Mouse (Mus musculus) intestine, embryonic 14.5 days (tissue): ENCODE measurements at regions not wholly inside any gene's neighbourhood (a gene's known extent, or its start where the extent isn't known, plus 50 kb on each side); places are given as distances from the start of the nearest gene placed in this dataset.

ENCODE experiments used
- ATAC-seq: fragments of 200-750 bp; cut with Nextera tagmentation; replicated peaks from 2 replicates; pipeline ENCODE4 v1.8.0; 2017; ENCODE audit warnings: low read depth, moderate number of reproducible peaks, moderate TSS enrichment, moderate library complexity; ENCODE audit not compliant: low FRiP score, low TSS enrichment
- DNase-seq: peaks from one replicate; pipeline ENCODE4 v3.0.0-alpha.2; 2018; ENCODE audit warnings: low spot score
- H3K27ac ChIP-seq: fragments of 300-500 bp; sonication (generic); 2 replicates; pipeline ENCODE4 v1.5.1; 2014; ENCODE audit warnings: low read depth, mild to moderate bottlenecking, control low read depth
- H3K27me3 ChIP-seq: fragments of 300-500 bp; sonication (generic); replicated peaks from 2 replicates; pipeline ENCODE4 v1.6.1; 2014; ENCODE audit warnings: low read length, control low read depth; ENCODE audit not compliant: control insufficient read depth, insufficient read depth
- H3K36me3 ChIP-seq: fragments of 300-500 bp; sonication (generic); 2 replicates; pipeline ENCODE4 v1.6.1; 2014; ENCODE audit warnings: low read length, control low read depth; ENCODE audit not compliant: control insufficient read depth, insufficient read depth
- H3K4me1 ChIP-seq: fragments of 300-500 bp; sonication (generic); replicated peaks from 2 replicates; pipeline ENCODE4 v1.6.1; 2014; ENCODE audit warnings: low read length, control low read depth, mixed read lengths; ENCODE audit not compliant: control insufficient read depth, insufficient read depth
- H3K4me2 ChIP-seq: fragments of 300-500 bp; sonication (generic); 2 replicates; pipeline ENCODE4 v1.6.1; 2014; ENCODE audit warnings: low read length
- H3K4me3 ChIP-seq: fragments of 300-500 bp; sonication (generic); 2 replicates; pipeline ENCODE4 v1.5.1; 2014; ENCODE audit warnings: low read depth, low read length, control low read depth, mixed read lengths
- H3K9ac ChIP-seq: fragments of 300-500 bp; sonication (generic); 2 replicates; pipeline ENCODE4 v1.6.1; 2014; ENCODE audit warnings: mild to moderate bottlenecking, low read length
- H3K9me3 ChIP-seq: fragments of 300-500 bp; sonication (generic); 2 replicates; pipeline ENCODE4 v1.6.1; 2016; ENCODE audit warnings: low read length, control low read depth; ENCODE audit not compliant: control insufficient read depth
- WGBS: fragments of 180-500 bp; shearing (Covaris S2); extraction: QIAGEN DNeasy Blood & Tissue Kit; methylation state at CpG from one replicate; pipeline ENCODE4 v1.1.7; 2014; 5-methylcytosine and 5-hydroxymethylcytosine counted together

DNA sequence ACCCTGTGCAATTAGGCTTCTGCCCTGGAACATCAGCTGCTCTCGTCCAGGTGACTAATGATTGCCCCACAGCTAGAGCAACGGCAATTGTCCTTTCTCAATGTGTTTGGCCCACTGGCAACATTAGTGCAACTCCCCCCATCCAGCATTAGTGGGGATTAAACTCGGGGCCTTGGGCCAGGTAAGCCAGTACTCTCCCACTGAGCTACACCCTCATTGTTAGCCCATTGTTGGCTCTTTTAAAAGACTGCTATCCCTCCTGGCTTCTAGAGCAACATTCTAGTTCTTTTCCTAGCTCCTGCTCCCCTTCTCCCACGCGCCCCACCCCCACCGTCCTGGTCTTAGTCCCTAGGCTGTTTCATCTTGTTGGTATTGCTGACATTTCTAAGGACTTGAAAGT is 463.4 kb downstream of the Zfp704 start:
- Histone ChIP-seq H3K4me1 (no peaks in the 10 kb centered on the region), H3K9me3 (no peaks in the 10 kb centered on the region), H3K4me3 (no peak overlapping the region), H3K4me2 (no peak overlapping the region), H3K36me3 (no peaks in the 10 kb centered on the region), H3K27me3 (no peaks in the 10 kb centered on the region), H3K9ac (no peak overlapping the region), H3K27ac (no peak overlapping the region)
- WGBS = 64% methylated on average over 6 of the region's 6 CpGs
- ATAC-seq = no peak
- no peak for DNase-seq

DNA sequence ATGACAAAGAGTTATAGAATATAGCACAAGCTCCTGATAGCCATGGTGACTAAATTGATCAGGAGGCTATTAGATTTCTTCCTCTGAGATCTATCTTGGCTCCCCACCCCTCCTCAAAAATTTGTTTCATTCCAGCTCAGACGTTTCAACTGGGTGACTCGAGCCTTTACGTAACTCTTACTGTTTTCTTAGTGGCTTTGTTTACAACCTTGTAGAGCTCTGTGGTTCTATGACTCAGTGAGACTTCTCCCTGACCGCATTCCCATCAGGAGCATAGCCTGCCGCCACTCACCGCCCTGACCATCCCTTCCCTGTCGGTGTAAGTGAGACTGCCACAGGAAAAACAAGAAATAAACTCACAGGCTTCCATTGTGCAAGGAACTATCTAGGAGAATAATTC is 464.3 kb downstream of the Zfp704 start:
- WGBS = 79% methylated on average over 7 of the region's 7 CpGs
- H3K4me1 ChIP-seq = no peaks in the 10 kb centered on the region
- no peaks in the 10 kb centered on the region for H3K36me3 ChIP-seq
- H3K4me3 ChIP-seq = no peak overlapping the region
- no peaks in the 10 kb centered on the region for H3K9me3 ChIP-seq
- H3K27ac ChIP-seq = no peak overlapping the region
- no peak overlapping the region for H3K9ac ChIP-seq
- H3K27me3 ChIP-seq = no peaks in the 10 kb centered on the region
- no peak for ATAC-seq
- no peak for DNase-seq
- H3K4me2 ChIP-seq = no peak overlapping the region

GRCm38 (mm10) chr3:9141836-9142235 is 468.0 kb downstream of the Zfp704 start:
- H3K36me3 ChIP-seq = no peaks in the 10 kb centered on the region
- no peak overlapping the region for H3K27ac ChIP-seq
- no peak for DNase-seq
- no peak overlapping the region for H3K4me2 ChIP-seq
- H3K9ac ChIP-seq = no peak overlapping the region
- H3K4me3 ChIP-seq = no peak overlapping the region
- no peak for ATAC-seq
- no peaks in the 10 kb centered on the region for H3K27me3 ChIP-seq
- H3K4me1 ChIP-seq = no peaks in the 10 kb centered on the region
- H3K9me3 ChIP-seq = no peaks in the 10 kb centered on the region
- WGBS = 60% methylated on average over 5 of the region's 5 CpGs

DNA sequence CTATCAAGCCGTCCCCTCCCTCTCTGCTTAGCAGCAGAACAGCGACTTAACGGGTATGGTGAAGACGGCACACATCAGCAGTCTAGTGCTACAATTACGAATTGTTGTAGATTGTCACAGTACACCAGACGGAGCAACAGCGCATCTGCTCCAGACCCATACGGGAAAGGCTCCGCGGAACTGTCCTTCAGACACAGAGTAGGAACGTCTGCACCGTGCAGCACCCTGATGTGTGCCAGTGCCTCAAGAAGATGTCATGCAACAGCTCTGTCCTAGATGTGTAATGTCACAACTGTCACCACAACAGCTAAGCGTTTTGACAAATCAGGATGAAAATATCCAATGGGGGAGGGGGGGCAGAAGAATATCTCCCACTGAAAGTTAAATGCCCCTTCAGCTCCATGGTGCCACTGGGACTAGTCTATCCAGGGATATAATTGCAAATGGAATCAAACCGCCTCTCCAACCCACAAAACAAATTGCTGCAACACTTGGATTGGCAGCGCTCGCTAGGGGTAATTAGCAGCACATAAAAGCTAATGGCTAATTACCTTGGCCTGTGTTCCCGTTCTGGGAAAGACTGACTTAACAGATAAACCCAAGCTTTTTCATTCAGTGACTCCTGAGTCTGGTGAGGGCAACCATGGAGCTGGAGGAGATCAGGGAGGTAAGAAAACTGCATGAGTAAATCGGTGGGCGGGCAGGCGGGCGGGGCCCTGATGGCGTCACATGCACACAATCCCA is 472.6 kb downstream of the Zfp704 start:
- DNase-seq = no peak
- WGBS = 85% methylated on average over 22 of the region's 22 CpGs
- Histone ChIP-seq H3K9ac (no peak overlapping the region), H3K4me1 (no peaks in the 10 kb centered on the region; the same call in 1 of the 2 replicates), H3K4me2 (no peak overlapping the region), H3K27me3 (no peaks in the 10 kb centered on the region), H3K4me3 (no peak overlapping the region), H3K9me3 (no peaks in the 10 kb centered on the region), H3K27ac (no peak overlapping the region), H3K36me3 (no peaks in the 10 kb centered on the region)
- ATAC-seq = no peak

- no peaks in the 10 kb centered on the region for H3K36me3 ChIP-seq
- H3K4me2 ChIP-seq = no peak overlapping the region
- H3K4me1 ChIP-seq = no peaks in the 10 kb centered on the region; the same call in 1 of the 2 replicates
- no peak overlapping the region for H3K4me3 ChIP-seq
- H3K27ac ChIP-seq = no peak overlapping the region
- no peak overlapping the region for H3K9ac ChIP-seq
- no peak for ATAC-seq
- H3K9me3 ChIP-seq = no peaks in the 10 kb centered on the region
- 70% methylated on average over 12 of the region's 12 CpGs for WGBS
- no peaks in the 10 kb centered on the region for H3K27me3 ChIP-seq
- DNase-seq = no peak
Observed at GRCm38 (mm10) chr3:9133991-9134390, 475.9 kb downstream of the Zfp704 start.

DNA sequence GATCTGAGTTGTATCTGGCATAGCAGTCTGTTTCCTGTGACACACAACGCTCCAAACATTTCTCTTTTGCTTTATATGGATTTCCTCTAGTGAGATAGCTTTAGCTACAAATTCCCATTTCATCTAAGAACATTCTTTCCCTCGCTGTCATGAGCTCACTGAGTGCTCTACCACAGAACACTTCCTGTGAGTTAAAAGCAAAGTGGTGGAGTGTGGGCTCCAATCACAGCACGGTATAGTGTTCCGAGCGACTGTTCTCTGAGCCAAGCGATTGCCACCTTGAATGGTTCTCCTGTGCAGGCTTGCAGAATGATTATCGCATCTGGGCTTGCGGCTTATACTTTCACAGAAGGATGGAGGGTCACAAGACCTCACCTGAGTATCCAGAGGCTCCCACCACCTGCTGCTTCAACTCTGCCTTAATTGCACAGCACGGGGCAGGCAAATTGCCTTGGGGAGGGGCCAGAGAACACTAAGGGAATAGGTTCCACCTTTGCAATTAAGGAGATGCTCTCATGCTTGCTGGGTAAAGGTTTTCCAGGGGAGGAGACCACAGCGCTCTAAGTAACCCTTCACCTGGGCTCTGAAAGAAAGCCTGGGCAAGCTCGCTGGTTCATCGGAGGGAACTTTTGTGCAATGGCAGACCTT is 477.7 kb downstream of the Zfp704 start:
- Histone ChIP-seq H3K27ac (no peak overlapping the region), H3K9ac (no peak overlapping the region), H3K9me3 (no peaks in the 10 kb centered on the region), H3K36me3 (no peaks in the 10 kb centered on the region), H3K4me2 (no peak overlapping the region), H3K4me3 (no peak overlapping the region), H3K27me3 (no peaks in the 10 kb centered on the region), H3K4me1 (no peaks in the 10 kb centered on the region; the same call in 1 of the 2 replicates)
- WGBS = 73% methylated on average over 12 of the region's 12 CpGs
- ATAC-seq (no peak), DNase-seq (no peak)

DNA sequence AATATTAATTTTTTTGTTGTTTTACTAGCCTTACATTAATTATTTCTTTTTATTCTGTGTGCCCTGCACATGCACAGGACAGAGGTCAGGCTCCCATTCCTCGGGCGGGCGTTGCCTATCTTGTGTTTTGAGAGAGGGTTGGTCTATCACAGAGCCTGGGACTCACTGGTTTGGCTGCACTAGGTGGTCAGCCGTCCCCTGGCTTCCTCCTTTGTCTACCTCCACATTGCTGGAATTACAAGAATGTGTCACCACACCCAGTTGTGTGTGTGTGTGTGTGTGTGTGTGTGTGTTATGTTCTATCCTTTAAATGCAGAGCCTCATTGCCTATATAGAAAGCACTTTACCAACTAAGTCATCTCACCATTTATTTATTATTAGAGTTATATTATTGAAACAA is 478.5 kb downstream of the Zfp704 start:
- no peak for DNase-seq
- H3K4me1 ChIP-seq = no peaks in the 10 kb centered on the region; the same call in 1 of the 2 replicates
- 74% methylated on average over 4 of the region's 4 CpGs for WGBS

DNA sequence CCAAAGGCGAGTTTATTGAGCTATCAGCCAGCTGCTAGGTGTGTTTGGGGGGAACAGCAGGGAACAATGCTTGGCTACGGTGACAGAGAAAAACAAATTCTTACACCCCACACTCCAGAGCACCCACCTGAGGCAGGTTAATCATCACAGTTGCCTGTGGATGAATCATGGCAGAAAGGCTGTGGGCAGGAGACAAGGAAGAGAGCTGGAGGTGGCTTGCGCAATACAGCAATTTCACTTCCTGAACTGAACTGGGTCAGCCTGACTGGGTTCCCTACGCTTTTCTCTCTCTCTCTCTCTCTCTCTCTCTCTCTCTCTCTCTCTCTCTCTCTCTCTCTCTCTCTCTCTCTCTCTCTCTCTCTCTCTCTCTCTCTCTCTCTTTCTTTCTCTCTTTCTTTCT is 481.5 kb downstream of the Zfp704 start:
- 68% methylated on average over 4 of the region's 4 CpGs for WGBS
- Histone ChIP-seq H3K9ac (no peak overlapping the region), H3K27ac (no peak overlapping the region), H3K9me3 (no peaks in the 10 kb centered on the region), H3K4me2 (no peak overlapping the region), H3K4me3 (no peak overlapping the region), H3K36me3 (no peaks in the 10 kb centered on the region), H3K4me1 (no peaks in the 10 kb centered on the region; the same call in 1 of the 2 replicates), H3K27me3 (no peaks in the 10 kb centered on the region)
- ATAC-seq (no peak), DNase-seq (no peak)

More for the DNA sequence above, 478.5 kb downstream of the Zfp704 start:
- Histone ChIP-seq H3K4me3 (no peak overlapping the region), H3K27me3 (no peaks in the 10 kb centered on the region), H3K9me3 (no peaks in the 10 kb centered on the region), H3K27ac (no peak overlapping the region), H3K9ac (no peak overlapping the region), H3K4me2 (no peak overlapping the region), H3K36me3 (no peaks in the 10 kb centered on the region)
- no peak for ATAC-seq

DNA sequence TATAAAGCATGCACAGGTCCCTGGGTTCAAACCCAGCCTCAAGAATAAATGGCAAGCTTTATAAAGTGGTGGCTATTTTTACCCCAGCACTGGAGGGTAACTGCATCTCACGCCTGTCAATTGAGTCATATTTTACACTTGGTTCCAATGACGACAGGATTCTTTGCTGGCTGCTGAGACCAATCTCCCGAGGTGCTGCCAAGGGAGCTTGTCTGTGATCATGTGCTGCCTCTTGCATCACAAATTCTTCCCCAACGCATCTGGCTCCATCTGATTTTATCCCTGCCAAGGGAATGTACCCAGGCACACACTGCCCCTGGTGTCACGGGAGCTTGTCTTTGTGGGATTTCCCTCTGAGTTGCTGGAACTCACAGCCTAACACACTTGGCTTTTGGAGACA is 486.8 kb downstream of the Zfp704 start:
- DNase-seq = no peak
- no peak for ATAC-seq
- 59% methylated on average over 5 of the region's 5 CpGs for WGBS

More for the DNA sequence above, 486.8 kb downstream of the Zfp704 start:
- Histone ChIP-seq H3K4me3 (no peak overlapping the region), H3K9me3 (no peaks in the 10 kb centered on the region), H3K27ac (no peak overlapping the region), H3K9ac (no peak overlapping the region), H3K4me2 (no peak overlapping the region), H3K4me1 (no peaks in the 10 kb centered on the region), H3K27me3 (no peaks in the 10 kb centered on the region), H3K36me3 (no peaks in the 10 kb centered on the region)
